Mouse (Mus musculus): ENCODE results near the gene Dnajc25. TPM values are rescaled to one million over a fixed set of nuclear protein-coding genes. Genes with fewer than 3 reads are reported as not detected.

Gene Dnajc25
- polyA plus RNA-seq, 1 experiment from 2014 or later: 13.7 TPM

Other genes starting within 250 kb of the Dnajc25 start
- gene Olfr267, start 207.3 kb upstream of the Dnajc25 start, polyA plus RNA-seq (2014; fragmentation: Nextera tagmentation; extraction: Ambion mirVana): not detected in 2 replicates
- 37.7 and 38.2 TPM in 2 replicates for gene Ecpas, start 82.3 kb upstream of the Dnajc25 start, polyA plus RNA-seq (2014; fragmentation: Nextera tagmentation; extraction: Ambion mirVana)
- gene Zkscan16, start 51.4 kb upstream of the Dnajc25 start, polyA plus RNA-seq (2014; fragmentation: Nextera tagmentation; extraction: Ambion mirVana): 0.16 and 0.23 TPM in 2 replicates
- gene Ptgr1, start 7.9 kb upstream of the Dnajc25 start, polyA plus RNA-seq (2014; fragmentation: Nextera tagmentation; extraction: Ambion mirVana): 10.1 and 10.7 TPM in 2 replicates
- 12.2 and 15.9 TPM in 2 replicates for gene Gm20503, start 8.1 kb downstream of the Dnajc25 start, polyA plus RNA-seq (2014; fragmentation: Nextera tagmentation; extraction: Ambion mirVana)
- 31.5 and 47.5 TPM in 2 replicates for gene Gng10, start 40.0 kb downstream of the Dnajc25 start, polyA plus RNA-seq (2014; fragmentation: Nextera tagmentation; extraction: Ambion mirVana)
- not detected in 2 replicates for gene AI481877, start 143.9 kb downstream of the Dnajc25 start, polyA plus RNA-seq (2014; fragmentation: Nextera tagmentation; extraction: Ambion mirVana)
- gene Ugcg, start 194.2 kb downstream of the Dnajc25 start, polyA plus RNA-seq (2014; fragmentation: Nextera tagmentation; extraction: Ambion mirVana): 10.7 and 11.0 TPM in 2 replicates